Mouse (Mus musculus) brain, embryonic 14.5 days (tissue): ENCODE measurements around the gene Mpg.

Experiments
- CTCF ChIP-seq: fragments of 200-500 bp; IDR thresholded peaks from 2 replicates; pipeline ENCODE4 v1.5.1; 2012; ENCODE audit warnings: inconsistent platforms, mild to moderate bottlenecking, moderate library complexity, borderline replicate concordance; ENCODE audit not compliant: insufficient read depth, insufficient read length; ENCODE audit errors: extremely low read depth
- POLR2A ChIP-seq: fragments of 200-500 bp; IDR thresholded peaks from 2 replicates; pipeline ENCODE4 v1.6.1; 2012; ENCODE audit warnings: mild to moderate bottlenecking, inconsistent platforms, borderline replicate concordance; ENCODE audit not compliant: poor library complexity, insufficient read depth, insufficient read length, severe bottlenecking; ENCODE audit errors: extremely low read depth

DNA sequence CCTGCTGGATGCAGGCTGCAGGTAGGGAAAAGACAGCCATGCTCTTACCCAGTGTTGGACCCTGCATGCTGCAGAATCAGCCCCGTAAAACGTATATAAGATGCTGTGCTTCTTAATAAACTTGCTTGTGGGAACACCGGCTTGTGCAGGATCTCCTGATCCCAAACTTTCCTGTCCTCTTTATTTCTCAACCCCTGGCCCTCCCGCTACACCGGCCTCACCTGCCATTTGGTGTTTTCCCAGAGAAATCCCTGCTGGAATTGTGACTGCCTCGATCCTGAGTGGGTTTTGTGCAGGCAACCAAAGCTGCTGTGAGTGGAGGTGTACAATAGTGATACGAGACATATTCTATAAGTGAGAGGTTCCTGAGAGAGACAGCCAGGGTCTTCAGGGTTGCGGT lies 41.8 kb upstream of the Mpg start:
- no peak for TF ChIP-seq CTCF
- no peak for TF ChIP-seq POLR2A
